Mouse (Mus musculus) MEL (cell line): ENCODE data around the gene Higd1a. TPM values are rescaled to one million over a fixed set of nuclear protein-coding genes. Genes with fewer than 3 reads are reported as not detected.

ENCODE experiments used
- DNase-seq: peaks from one replicate; pipeline ENCODE4 v3.0.0; 2011; ENCODE audit warnings: low read depth, low spot score
- H3K27ac ChIP-seq: 2 replicates; pipeline ENCODE4 v1.5.1; 2012; ENCODE audit warnings: low read depth, mild to moderate bottlenecking, control low read depth, low read length, moderate library complexity; ENCODE audit not compliant: control insufficient read depth
- H3K27me3 ChIP-seq, 2 experiments: fragments of 150-350 bp in 1 of 2; sonication (generic) in 1 of 2; 2 replicates each; pipeline ENCODE4 v1.6.1; 2012; ENCODE audit warnings: low read length in 2 of 2, mild to moderate bottlenecking in 2 of 2, improper control_type of control experiment in 1 of 2, moderate library complexity in 1 of 2; ENCODE audit not compliant: insufficient read depth in 2 of 2, control insufficient read depth in 1 of 2
- H3K36me3 ChIP-seq, 2 experiments: 2 replicates each; pipeline ENCODE4 v1.6.1; 2012 to 2014; ENCODE audit warnings: low read length in 2 of 2, improper control_type of control experiment in 1 of 2, inconsistent platforms in 1 of 2, mild to moderate bottlenecking in 1 of 2; ENCODE audit not compliant: insufficient read depth in 2 of 2, control insufficient read depth in 1 of 2
- H3K4me1 ChIP-seq, 2 experiments: fragments of 150-350 bp in 1 of 2; sonication (generic) in 1 of 2; 2 replicates each; pipeline ENCODE4 v1.6.1; 2012; ENCODE audit warnings: low read length in 2 of 2, improper control_type of control experiment in 1 of 2, mild to moderate bottlenecking in 1 of 2; ENCODE audit not compliant: insufficient read depth in 2 of 2, control insufficient read depth in 1 of 2
- H3K4me3 ChIP-seq, 2 experiments: fragments of 150-350 bp in 1 of 2; sonication (generic) in 1 of 2; 2 replicates each; pipeline ENCODE4 v1.5.1; 2012; ENCODE audit warnings: low read depth in 2 of 2, low read length in 2 of 2, mild to moderate bottlenecking in 2 of 2, moderate library complexity in 2 of 2, control low read depth in 1 of 2, improper control_type of control experiment in 1 of 2; ENCODE audit not compliant: control insufficient read depth in 1 of 2, insufficient read depth in 1 of 2
- H3K79me2 ChIP-seq: 2 replicates; pipeline ENCODE4 v1.6.1; 2012; ENCODE audit warnings: mild to moderate bottlenecking, low read length, moderate library complexity; ENCODE audit not compliant: control insufficient read depth, poor library complexity, insufficient read depth
- H3K9ac ChIP-seq: 2 replicates; pipeline ENCODE4 v1.6.1; 2012; ENCODE audit warnings: low read depth, mild to moderate bottlenecking, control low read depth, low read length, moderate library complexity; ENCODE audit not compliant: control insufficient read depth, poor library complexity, severe bottlenecking
- H3K9me3 ChIP-seq: fragments of 150-350 bp; sonication (generic); replicated peaks from 2 replicates; pipeline ENCODE4 v1.6.1; 2012; ENCODE audit warnings: mild to moderate bottlenecking, low read length, improper control_type of control experiment, moderate library complexity; ENCODE audit not compliant: insufficient read depth
- CHD2 ChIP-seq: IDR thresholded peaks from 2 replicates; pipeline ENCODE4 v1.6.1; 2011; ENCODE audit warnings: low read length, improper control_type of control experiment
- CTCF ChIP-seq, 3 experiments: IDR thresholded peaks in 2 of 3; conservative IDR thresholded peaks in 1 of 3; 2 replicates each; pipeline ENCODE4 v1.5.1; 2011 to 2012; ENCODE audit warnings: low read length in 3 of 3, low read depth in 2 of 3, mild to moderate bottlenecking in 2 of 3, improper control_type of control experiment in 1 of 3, inconsistent platforms in 1 of 3, mixed read lengths in 1 of 3, moderate library complexity in 1 of 3; ENCODE audit not compliant: control insufficient read depth in 1 of 3, insufficient read depth in 1 of 3, poor library complexity in 1 of 3, severe bottlenecking in 1 of 3
- E2F4 ChIP-seq: IDR thresholded peaks from 2 replicates; pipeline ENCODE4 v1.6.1; 2011; ENCODE audit warnings: low read depth, low read length, improper control_type of control experiment, borderline replicate concordance
- EP300 ChIP-seq, 2 experiments: IDR thresholded peaks; 2 replicates each; pipeline ENCODE4 v1.6.1; 2011; ENCODE audit warnings: improper control_type of control experiment in 2 of 2, low read length in 2 of 2, low read depth in 1 of 2, mild to moderate bottlenecking in 1 of 2
- ETS1 ChIP-seq: IDR thresholded peaks from 2 replicates; pipeline ENCODE4 v1.6.1; 2012; ENCODE audit warnings: low read depth, mild to moderate bottlenecking, inconsistent platforms, low read length, improper control_type of control experiment, moderate library complexity
- GABPA ChIP-seq: IDR thresholded peaks from 2 replicates; pipeline ENCODE4 v1.6.1; 2012; ENCODE audit warnings: low read depth, mild to moderate bottlenecking, inconsistent platforms, low read length, improper control_type of control experiment, moderate library complexity
- GATA1 ChIP-seq: IDR thresholded peaks from 2 replicates; pipeline ENCODE4 v1.6.1; 2011; ENCODE audit warnings: low read depth, low read length, improper control_type of control experiment
- HCFC1 ChIP-seq: IDR thresholded peaks from 2 replicates; pipeline ENCODE4 v1.6.1; 2012; ENCODE audit warnings: low read depth, mild to moderate bottlenecking, inconsistent platforms, low read length, improper control_type of control experiment, moderate library complexity
- KAT2A ChIP-seq: conservative IDR thresholded peaks from 2 replicates; pipeline ENCODE4 v1.6.1; 2012; ENCODE audit warnings: low read depth, low read length, improper control_type of control experiment, inconsistent platforms
- MAX ChIP-seq: IDR thresholded peaks from 2 replicates; pipeline ENCODE4 v1.6.1; 2011; ENCODE audit warnings: low read length, improper control_type of control experiment
- MAZ ChIP-seq: IDR thresholded peaks from 2 replicates; pipeline ENCODE4 v1.6.1; 2012; ENCODE audit warnings: low read depth, mild to moderate bottlenecking, inconsistent platforms, low read length, improper control_type of control experiment
- MYB ChIP-seq: IDR thresholded peaks from 2 replicates; pipeline ENCODE4 v1.6.1; 2011; ENCODE audit warnings: mild to moderate bottlenecking, low read depth, low read length, improper control_type of control experiment
- POLR2AphosphoS2 ChIP-seq: IDR thresholded peaks from 2 replicates; pipeline ENCODE4 v1.6.1; 2011; ENCODE audit warnings: low read length, improper control_type of control experiment
- RAD21 ChIP-seq: IDR thresholded peaks from 2 replicates; pipeline ENCODE4 v1.6.1; 2011; ENCODE audit warnings: mild to moderate bottlenecking, low read depth, low read length, improper control_type of control experiment
- RCOR1 ChIP-seq: IDR thresholded peaks from 2 replicates; pipeline ENCODE4 v1.6.1; 2012; ENCODE audit warnings: low read depth, mild to moderate bottlenecking, inconsistent platforms, low read length, improper control_type of control experiment
- SMC3 ChIP-seq: IDR thresholded peaks from 2 replicates; pipeline ENCODE4 v1.6.1; 2011; ENCODE audit warnings: low read depth, low read length, improper control_type of control experiment
- TAL1 ChIP-seq: IDR thresholded peaks from 2 replicates; pipeline ENCODE4 v1.6.1; 2012; ENCODE audit warnings: mild to moderate bottlenecking, inconsistent platforms, low read length, moderate library complexity, mixed read lengths
- TBP ChIP-seq: IDR thresholded peaks from 2 replicates; pipeline ENCODE4 v1.8.0; 2011; ENCODE audit warnings: low read depth, low read length, improper control_type of control experiment
- TCF12 ChIP-seq: IDR thresholded peaks from 2 replicates; pipeline ENCODE4 v1.6.1; 2014; ENCODE audit warnings: low read depth, mild to moderate bottlenecking, inconsistent platforms, low read length, improper control_type of control experiment, moderate library complexity
- UBTF ChIP-seq: IDR thresholded peaks from 2 replicates; pipeline ENCODE4 v1.6.1; 2012; ENCODE audit warnings: low read depth, mild to moderate bottlenecking, inconsistent platforms, low read length, improper control_type of control experiment, moderate library complexity, borderline replicate concordance; ENCODE audit not compliant: insufficient read depth
- USF1 ChIP-seq: IDR thresholded peaks from 2 replicates; pipeline ENCODE4 v1.6.1; 2014; ENCODE audit warnings: low read depth, mild to moderate bottlenecking, inconsistent platforms, low read length, improper control_type of control experiment, moderate library complexity
- ZC3H11A ChIP-seq: IDR thresholded peaks from 2 replicates; pipeline ENCODE4 v1.6.1; 2012; ENCODE audit warnings: low read depth, mild to moderate bottlenecking, inconsistent platforms, low read length, improper control_type of control experiment
- ZMIZ1 ChIP-seq: IDR thresholded peaks from 2 replicates; pipeline ENCODE4 v1.6.1; 2012; ENCODE audit warnings: low read depth, mild to moderate bottlenecking, inconsistent platforms, low read length, improper control_type of control experiment, moderate library complexity
- ZNF384 ChIP-seq: IDR thresholded peaks from 2 replicates; pipeline ENCODE4 v1.6.1; 2012; ENCODE audit warnings: low read depth, mild to moderate bottlenecking, inconsistent platforms, low read length, improper control_type of control experiment
- polyA plus RNA-seq, 2 experiments: library from polyadenylated mRNA; stranded (reverse) in 1 of 2; unstranded in 1 of 2; fragments of >175 nt in 1 of 2; fragments of >200 nt in 1 of 2; gene quantifications; 2 replicates each; pipeline versions ENCODE4 v1.2.1 to v1.2.4; 2012; ENCODE audit warnings: low replicate concordance in 2 of 2, low read depth in 1 of 2; ENCODE audit not compliant: insufficient read length in 2 of 2, insufficient read depth in 1 of 2, missing spikeins in 1 of 2
- total RNA-seq: library from RNA; depleted of rRNA; stranded (reverse); fragments of 300-350 nt; gene quantifications from 2 replicates; pipeline ENCODE4 v1.2.3, GENCODE M21; 2012

The Higd1a gene
- total and polyA plus RNA-seq, 3 experiments = 142 to 177 TPM; not detected in 1

GRCm38 (mm10) chr9:121891301-121891700 is 33.1 kb upstream of the Higd1a start:
- H3K9me3 ChIP-seq = no peaks in the 10 kb centered on the region
- no peak for DNase-seq
- H3K79me2 ChIP-seq = no peaks in the 10 kb centered on the region
- no peak for TF ChIP-seq CTCF (IDR thresholded peaks at IDR 0.05 in 2 of 3, conservative IDR thresholded peaks at IDR 0.05 in 1 of 3; ENCODE audit: control insufficient read depth in 1 of 3, insufficient read depth in 1 of 3, low read depth in 2 of 3, low read length in 3 of 3, poor library complexity in 1 of 3, severe bottlenecking in 1 of 3)
- no peak for TF ChIP-seq KAT2A
- no peak for TF ChIP-seq POLR2AphosphoS2
- H3K27me3 ChIP-seq = no peaks in the 10 kb centered on the region; a peak in 1 of 4 replicates
- H3K4me1 ChIP-seq = no peaks in the 10 kb centered on the region
- H3K9ac ChIP-seq = no peak overlapping the region
- no peak overlapping the region for H3K27ac ChIP-seq
- H3K36me3 ChIP-seq = no peaks in the 10 kb centered on the region
- H3K4me3 ChIP-seq = no peak overlapping the region

GRCm38 (mm10) chr9:121890441-121890941 is 32.3 kb upstream of the Higd1a start:
- no peaks in the 10 kb centered on the region for H3K4me1 ChIP-seq
- no peaks in the 10 kb centered on the region; a peak in 1 of 4 replicates for H3K27me3 ChIP-seq
- no peak overlapping the region for H3K27ac ChIP-seq
- no peak overlapping the region for H3K9ac ChIP-seq
- TF ChIP-seq KAT2A (no peak), MAZ (no peak), TCF12 (no peak), USF1 (no peak), TBP (no peak), POLR2AphosphoS2 (no peak), ZNF384 (no peak), MYB (no peak), ZC3H11A (no peak), HCFC1 (no peak)
- no peak for DNase-seq
- no peaks in the 10 kb centered on the region for H3K9me3 ChIP-seq
- H3K36me3 ChIP-seq = no peaks in the 10 kb centered on the region
- H3K79me2 ChIP-seq = no peaks in the 10 kb centered on the region
- H3K4me3 ChIP-seq = no peak overlapping the region

- no peaks in the 10 kb centered on the region for H3K4me1 ChIP-seq
- TF ChIP-seq RCOR1 (no peak), RAD21 (no peak), HCFC1 (no peak), EP300 (IDR thresholded peaks at IDR 0.05; ENCODE audit: low read depth in 1 of 2, low read length in 2 of 2) (no peak), GATA1 (no peak), CHD2 (no peak), ETS1 (no peak), GABPA (no peak), E2F4 (no peak), CTCF (IDR thresholded peaks at IDR 0.05 in 2 of 3, conservative IDR thresholded peaks at IDR 0.05 in 1 of 3; ENCODE audit: control insufficient read depth in 1 of 3, insufficient read depth in 1 of 3, low read depth in 2 of 3, low read length in 3 of 3, poor library complexity in 1 of 3, severe bottlenecking in 1 of 3) (no peak), ZNF384 (no peak), ZMIZ1 (no peak), KAT2A (no peak), TAL1 (no peak), MAX (no peak), UBTF (no peak), SMC3 (no peak)
- TF ChIP-seq, all 39 proteins: peak for 0
- DNase-seq = no peak
- Histone ChIP-seq H3K36me3 (no peaks in the 10 kb centered on the region), H3K27me3 (no peaks in the 10 kb centered on the region; a peak in 1 of 4 replicates), H3K27ac (no peak overlapping the region), H3K79me2 (no peaks in the 10 kb centered on the region), H3K9me3 (no peaks in the 10 kb centered on the region), H3K4me3 (no peak overlapping the region), H3K9ac (no peak overlapping the region)
These were observed 31.8 kb upstream of the Higd1a start for GRCm38 (mm10) chr9:121889927-121890440.
